Mouse (Mus musculus): ENCODE measurements around the gene Sec24d. TPM values are rescaled to one million over a fixed set of nuclear protein-coding genes. Genes with fewer than 3 reads are reported as not detected.

Gene Sec24d
- polyA plus RNA-seq, 1 experiment from 2014 or later: 61.9 TPM

- Histone ChIP-seq H3K4me3 (no peak overlapping the region), H3K4me1 (replicated peaks) (peaks cover 7% of the 10 kb centered on the region; the same call in 1 of the 2 replicates), H3K4me2 (no peak overlapping the region), H3K27ac (no peak overlapping the region), H3K27me3 (no peaks in the 10 kb centered on the region), H3K9ac (no peak overlapping the region), H3K9me3 (replicated peaks) (no peaks in the 10 kb centered on the region), H3K36me3 (no peaks in the 10 kb centered on the region)
- 63% methylated on average over 11 of the region's 11 CpGs for WGBS
- ATAC-seq (replicated peaks; ENCODE audit: insufficient number of reproducible peaks, insufficient read depth, low FRiP score, low read depth): no peak
These were observed 10.8 kb upstream of the Sec24d start for GRCm38 (mm10) chr3:123256181-123257101.

- Histone ChIP-seq H3K4me1 (replicated peaks) (peaks cover 7% of the 10 kb centered on the region; the same call in 1 of the 2 replicates), H3K36me3 (no peaks in the 10 kb centered on the region), H3K27ac (peak overlapping the region; percentile 72), H3K4me3 (no peak overlapping the region), H3K9me3 (replicated peaks) (no peaks in the 10 kb centered on the region), H3K27me3 (no peaks in the 10 kb centered on the region), H3K9ac (no peak overlapping the region), H3K4me2 (0 out of 2 replicates have a peak overlapping the region, but pooled peaks have one; percentile 13)
- WGBS: 40% methylated on average over 4 of the region's 4 CpGs
- no peak; the same call in 1 of the 2 replicates for ATAC-seq (replicated peaks; ENCODE audit: insufficient number of reproducible peaks, insufficient read depth, low FRiP score, low read depth)
These were observed 8.5 kb upstream of the Sec24d start for GRCm38 (mm10) chr3:123258709-123259108.

GRCm38 (mm10) chr3:123264706-123265105, 2.5 kb upstream of the Sec24d start:
- peak overlapping the region; percentile 49 for H3K4me3 ChIP-seq
- peaks cover 32% of the 10 kb centered on the region for H3K4me1 ChIP-seq (replicated peaks)
- ATAC-seq (replicated peaks; ENCODE audit: insufficient number of reproducible peaks, insufficient read depth, low FRiP score, low read depth): no peak
- peak overlapping the region; percentile 29; the same call in 1 of the 2 replicates for H3K9ac ChIP-seq
- H3K4me2 ChIP-seq: peak overlapping the region; percentile 56
- peaks cover 3% of the 10 kb centered on the region; the same call in 1 of the 2 replicates for H3K36me3 ChIP-seq
- no peaks in the 10 kb centered on the region for H3K27me3 ChIP-seq
- no peaks in the 10 kb centered on the region for H3K9me3 ChIP-seq (replicated peaks)
- H3K27ac ChIP-seq: peak overlapping the region; percentile 60
- WGBS: 32% methylated on average over 6 of the region's 6 CpGs

- no peaks in the 10 kb centered on the region for H3K27me3 ChIP-seq
- H3K36me3 ChIP-seq: peaks cover 30% of the 10 kb centered on the region
- H3K27ac ChIP-seq: peak overlapping the region; percentile 84
- H3K4me1 ChIP-seq (replicated peaks): peaks cover 35% of the 10 kb centered on the region
- H3K4me2 ChIP-seq: peak overlapping the region; percentile 73
- peak overlapping the region; percentile 84 for H3K4me3 ChIP-seq
- peak overlapping the region; percentile 85 for H3K9ac ChIP-seq
- no peaks in the 10 kb centered on the region for H3K9me3 ChIP-seq (replicated peaks)
- peak; percentile 60 for ATAC-seq (replicated peaks; ENCODE audit: insufficient number of reproducible peaks, insufficient read depth, low FRiP score, low read depth)
- under 1% methylated on average over 25 of the region's 25 CpGs for WGBS
These were observed 516 bp downstream of the Sec24d start for GRCm38 (mm10) chr3:123267741-123268201.

- H3K27me3 ChIP-seq: no peaks in the 10 kb centered on the region
- no peak for ATAC-seq (replicated peaks; ENCODE audit: insufficient number of reproducible peaks, insufficient read depth, low FRiP score, low read depth)
- peaks cover 9% of the 10 kb centered on the region; the same call in 1 of the 2 replicates for H3K4me1 ChIP-seq (replicated peaks)
- no peak overlapping the region for H3K4me3 ChIP-seq
- H3K36me3 ChIP-seq: peaks cover 63% of the 10 kb centered on the region
- no peak overlapping the region for H3K9ac ChIP-seq
- no peak overlapping the region for H3K4me2 ChIP-seq
- no peaks in the 10 kb centered on the region for H3K9me3 ChIP-seq (replicated peaks)
- H3K27ac ChIP-seq: peak overlapping the region; percentile 7; the same call in 1 of the 2 replicates
- WGBS: 47% methylated on average over 12 of the region's 12 CpGs
These were observed 15.8 kb downstream of the Sec24d start for GRCm38 (mm10) chr3:123282866-123283615.

- H3K9ac ChIP-seq: no peak overlapping the region
- WGBS: 91% methylated on average over 5 of the region's 5 CpGs
- H3K36me3 ChIP-seq: peaks cover 52% of the 10 kb centered on the region
- H3K4me3 ChIP-seq: no peak overlapping the region
- no peaks in the 10 kb centered on the region for H3K27me3 ChIP-seq
- no peak overlapping the region for H3K4me2 ChIP-seq
- ATAC-seq (replicated peaks; ENCODE audit: insufficient number of reproducible peaks, insufficient read depth, low FRiP score, low read depth): no peak
- no peak overlapping the region for H3K27ac ChIP-seq
- no peaks in the 10 kb centered on the region for H3K9me3 ChIP-seq (replicated peaks)
- H3K4me1 ChIP-seq (replicated peaks): peaks cover 9% of the 10 kb centered on the region; the same call in 1 of the 2 replicates
These were observed 17.0 kb downstream of the Sec24d start for GRCm38 (mm10) chr3:123284284-123284683.

- ATAC-seq (replicated peaks; ENCODE audit: insufficient number of reproducible peaks, insufficient read depth, low FRiP score, low read depth): no peak
- Histone ChIP-seq H3K27ac (no peak overlapping the region), H3K9ac (no peak overlapping the region), H3K27me3 (no peaks in the 10 kb centered on the region), H3K4me1 (replicated peaks) (peaks cover 9% of the 10 kb centered on the region; the same call in 1 of the 2 replicates), H3K4me2 (no peak overlapping the region), H3K36me3 (peaks cover 44% of the 10 kb centered on the region), H3K9me3 (replicated peaks) (no peaks in the 10 kb centered on the region), H3K4me3 (no peak overlapping the region)
These were observed 18.4 kb downstream of the Sec24d start for GRCm38 (mm10) chr3:123285649-123286048.

GRCm38 (mm10) chr3:123288856-123289570, 21.8 kb downstream of the Sec24d start:
- peaks cover 40% of the 10 kb centered on the region for H3K36me3 ChIP-seq
- H3K27me3 ChIP-seq: no peaks in the 10 kb centered on the region
- no peak overlapping the region for H3K4me3 ChIP-seq
- H3K27ac ChIP-seq: no peak overlapping the region
- no peaks in the 10 kb centered on the region for H3K9me3 ChIP-seq (replicated peaks)
- H3K4me2 ChIP-seq: no peak overlapping the region
- 0 out of 2 replicates have a peak, but pooled peaks cover 2% of the 10 kb centered on the region for H3K4me1 ChIP-seq (replicated peaks)
- 31% methylated on average over 9 of the region's 9 CpGs for WGBS
- ATAC-seq (replicated peaks; ENCODE audit: insufficient number of reproducible peaks, insufficient read depth, low FRiP score, low read depth): no peak
- H3K9ac ChIP-seq: no peak overlapping the region

- no peak for ATAC-seq (replicated peaks; ENCODE audit: insufficient number of reproducible peaks, insufficient read depth, low FRiP score, low read depth)
- Histone ChIP-seq H3K36me3 (peaks cover 44% of the 10 kb centered on the region), H3K4me2 (no peak overlapping the region), H3K9ac (no peak overlapping the region), H3K4me3 (no peak overlapping the region), H3K4me1 (replicated peaks) (peaks cover 5% of the 10 kb centered on the region), H3K27ac (no peak overlapping the region), H3K27me3 (no peaks in the 10 kb centered on the region), H3K9me3 (replicated peaks) (no peaks in the 10 kb centered on the region)
These were observed 24.4 kb downstream of the Sec24d start for GRCm38 (mm10) chr3:123291670-123292069.

- 41% methylated on average over 11 of the region's 11 CpGs for WGBS
- Histone ChIP-seq H3K36me3 (peaks cover 68% of the 10 kb centered on the region), H3K9ac (no peak overlapping the region), H3K27ac (peak overlapping the region; percentile 22), H3K27me3 (no peaks in the 10 kb centered on the region), H3K9me3 (replicated peaks) (no peaks in the 10 kb centered on the region), H3K4me2 (no peak overlapping the region), H3K4me3 (no peak overlapping the region), H3K4me1 (replicated peaks) (peaks cover 9% of the 10 kb centered on the region)
- peak; percentile 78 for ATAC-seq (replicated peaks; ENCODE audit: insufficient number of reproducible peaks, insufficient read depth, low FRiP score, low read depth)
These were observed 29.4 kb downstream of the Sec24d start for GRCm38 (mm10) chr3:123296654-123297053.

GRCm38 (mm10) chr3:123298283-123298682, 31.0 kb downstream of the Sec24d start:
- Histone ChIP-seq H3K9me3 (replicated peaks) (no peaks in the 10 kb centered on the region), H3K9ac (no peak overlapping the region), H3K4me2 (no peak overlapping the region), H3K4me3 (no peak overlapping the region), H3K4me1 (replicated peaks) (peaks cover 9% of the 10 kb centered on the region), H3K27me3 (no peaks in the 10 kb centered on the region), H3K36me3 (peaks cover 81% of the 10 kb centered on the region), H3K27ac (no peak overlapping the region)
- 77% methylated on average over 9 of the region's 9 CpGs for WGBS
- ATAC-seq (replicated peaks; ENCODE audit: insufficient number of reproducible peaks, insufficient read depth, low FRiP score, low read depth): no peak
